Mouse (Mus musculus) heart, embryonic 10.5 days (tissue): ENCODE results near the gene Fndc1. TPM values are rescaled to one million over a fixed set of nuclear protein-coding genes. Genes with fewer than 3 reads are reported as not detected.

Experiments
- DNase-seq: peaks from one replicate; pipeline ENCODE4 v3.0.0-alpha.2; 2017; ENCODE audit warnings: low spot score
- H3K27ac ChIP-seq: fragments of 300-500 bp; sonication (generic); 2 replicates; pipeline ENCODE4 v1.5.1; 2016; ENCODE audit warnings: mild to moderate bottlenecking
- H3K27me3 ChIP-seq: fragments of 300-500 bp; sonication (generic); 2 replicates; pipeline ENCODE4 v1.6.1; 2016; ENCODE audit warnings: mild to moderate bottlenecking; ENCODE audit not compliant: poor library complexity, insufficient read depth, severe bottlenecking
- H3K36me3 ChIP-seq: fragments of 300-500 bp; sonication (generic); 2 replicates; pipeline ENCODE4 v1.6.1; 2016; ENCODE audit warnings: mild to moderate bottlenecking, moderate library complexity
- H3K4me1 ChIP-seq: fragments of 300-500 bp; sonication (generic); 2 replicates; pipeline ENCODE4 v1.6.1; 2016; ENCODE audit warnings: mild to moderate bottlenecking
- H3K4me3 ChIP-seq: fragments of 300-500 bp; sonication (generic); 2 replicates; pipeline ENCODE4 v1.5.1; 2016; ENCODE audit warnings: mild to moderate bottlenecking, moderate library complexity
- H3K9me3 ChIP-seq: fragments of 300-500 bp; sonication (generic); 2 replicates; pipeline ENCODE4 v1.6.1; 2016; ENCODE audit warnings: mild to moderate bottlenecking, moderate library complexity
- WGBS: fragments of 180-500 bp; shearing (Covaris S2); methylation state at CpG from one replicate; pipeline ENCODE4 v1.1.7; 2016; 5-methylcytosine and 5-hydroxymethylcytosine counted together
- polyA plus RNA-seq: library from polyadenylated mRNA; unstranded; fragments of >200 nt; fragmentation: Nextera tagmentation; extraction: Ambion mirVana; gene quantifications from 2 replicates; pipeline ENCODE4 v1.2.1, GENCODE M21; 2016

Gene Fndc1
- polyA plus RNA-seq, 1 experiment from 2014 or later: 0.48 TPM

GRCm38 (mm10) chr17:7805105-7805504 is 22.0 kb downstream of the Fndc1 start:
- Histone ChIP-seq H3K9me3 (no peaks in the 10 kb centered on the region), H3K4me1 (no peaks in the 10 kb centered on the region), H3K36me3 (no peaks in the 10 kb centered on the region), H3K4me3 (no peak overlapping the region), H3K27ac (no peak overlapping the region), H3K27me3 (no peaks in the 10 kb centered on the region)
- no peak for DNase-seq
- WGBS: 84% methylated on average over 6 of the region's 6 CpGs

- Histone ChIP-seq H3K27me3 (no peaks in the 10 kb centered on the region), H3K4me3 (no peak overlapping the region), H3K36me3 (no peaks in the 10 kb centered on the region), H3K27ac (no peak overlapping the region), H3K4me1 (no peaks in the 10 kb centered on the region), H3K9me3 (no peaks in the 10 kb centered on the region)
- no peak for DNase-seq
- 77% methylated on average over 9 of the region's 9 CpGs for WGBS
Observed at GRCm38 (mm10) chr17:7802483-7802882, 24.6 kb downstream of the Fndc1 start.

DNA sequence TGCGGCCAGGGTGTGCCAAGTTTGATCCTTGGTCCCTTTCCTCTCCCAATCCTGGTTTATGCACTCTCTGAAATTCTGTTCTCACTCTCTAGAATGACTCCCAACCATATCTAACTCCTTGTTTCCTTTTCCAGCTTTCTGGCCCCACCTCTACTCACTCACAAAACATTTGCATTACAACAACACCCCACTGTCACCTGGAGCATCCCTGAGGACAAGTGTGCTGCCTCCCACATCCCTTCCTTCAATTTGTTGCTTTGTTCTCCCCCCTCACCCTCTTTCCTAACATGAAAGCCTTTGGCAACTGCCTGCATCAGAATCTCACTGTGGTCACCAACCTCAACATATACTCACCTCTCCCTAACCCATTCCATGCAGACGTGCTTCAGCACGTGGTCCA is 27.2 kb downstream of the Fndc1 start:
- H3K9me3 ChIP-seq: no peaks in the 10 kb centered on the region
- no peak overlapping the region for H3K4me3 ChIP-seq
- H3K27me3 ChIP-seq: no peaks in the 10 kb centered on the region
- no peak overlapping the region for H3K27ac ChIP-seq
- 54% methylated on average over 3 of the region's 3 CpGs for WGBS
- DNase-seq: no peak
- H3K36me3 ChIP-seq: no peaks in the 10 kb centered on the region
- H3K4me1 ChIP-seq: no peaks in the 10 kb centered on the region

- 73% methylated on average over 8 of the region's 8 CpGs for WGBS
- Histone ChIP-seq H3K27ac (no peak overlapping the region), H3K4me1 (no peaks in the 10 kb centered on the region), H3K36me3 (no peaks in the 10 kb centered on the region), H3K9me3 (no peaks in the 10 kb centered on the region), H3K4me3 (no peak overlapping the region), H3K27me3 (no peaks in the 10 kb centered on the region)
- no peak for DNase-seq
Observed at GRCm38 (mm10) chr17:7795584-7795983, 31.5 kb downstream of the Fndc1 start.

DNA sequence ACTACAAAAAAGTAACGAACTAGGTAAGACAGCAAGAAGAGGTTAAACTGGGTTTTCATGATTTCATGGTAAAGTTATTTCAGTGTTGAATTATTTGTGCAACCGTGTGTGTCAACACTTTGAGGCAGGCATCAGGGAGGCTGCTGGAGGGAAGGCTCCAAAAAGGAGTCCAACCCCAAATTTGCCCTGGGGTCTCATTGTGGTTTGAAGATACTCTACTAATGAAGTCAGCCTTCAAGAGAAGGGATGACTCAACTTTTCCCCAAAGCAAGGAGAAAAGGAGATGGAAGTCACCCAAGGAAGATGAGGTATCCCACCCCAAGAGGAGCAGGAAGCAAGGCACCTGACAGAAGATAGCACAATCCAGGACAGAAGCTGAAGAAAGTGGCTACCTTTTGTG is 31.9 kb downstream of the Fndc1 start:
- Histone ChIP-seq H3K36me3 (no peaks in the 10 kb centered on the region), H3K27ac (no peak overlapping the region), H3K4me1 (no peaks in the 10 kb centered on the region), H3K4me3 (no peak overlapping the region), H3K9me3 (no peaks in the 10 kb centered on the region), H3K27me3 (no peaks in the 10 kb centered on the region)
- DNase-seq: no peak
- 74% methylated on average over 2 of the region's 2 CpGs for WGBS

DNA sequence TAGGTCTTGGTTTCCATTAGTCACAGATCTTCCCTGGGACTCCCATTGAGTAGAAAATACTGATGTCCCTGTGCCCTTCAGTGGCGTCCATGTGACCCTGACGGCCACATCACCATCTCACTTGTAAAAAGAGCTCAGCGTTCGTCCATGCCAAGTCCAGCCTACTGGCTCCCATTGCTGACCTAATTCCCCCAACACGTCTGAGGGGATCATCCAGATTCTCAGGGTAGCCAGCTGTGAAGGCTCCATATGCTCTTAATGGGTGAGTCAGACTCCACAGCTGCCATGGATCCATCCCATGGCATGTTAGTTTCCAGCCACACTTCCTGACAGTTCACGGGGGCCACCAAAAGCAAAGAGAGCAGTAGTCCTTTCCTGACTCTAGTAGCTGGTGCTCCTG is 33.0 kb downstream of the Fndc1 start:
- no peak for DNase-seq
- H3K4me3 ChIP-seq: no peak overlapping the region
- H3K27me3 ChIP-seq: no peaks in the 10 kb centered on the region
- H3K4me1 ChIP-seq: no peaks in the 10 kb centered on the region
- WGBS: 83% methylated on average over 6 of the region's 6 CpGs
- no peaks in the 10 kb centered on the region for H3K9me3 ChIP-seq
- no peak overlapping the region for H3K27ac ChIP-seq
- H3K36me3 ChIP-seq: no peaks in the 10 kb centered on the region

DNA sequence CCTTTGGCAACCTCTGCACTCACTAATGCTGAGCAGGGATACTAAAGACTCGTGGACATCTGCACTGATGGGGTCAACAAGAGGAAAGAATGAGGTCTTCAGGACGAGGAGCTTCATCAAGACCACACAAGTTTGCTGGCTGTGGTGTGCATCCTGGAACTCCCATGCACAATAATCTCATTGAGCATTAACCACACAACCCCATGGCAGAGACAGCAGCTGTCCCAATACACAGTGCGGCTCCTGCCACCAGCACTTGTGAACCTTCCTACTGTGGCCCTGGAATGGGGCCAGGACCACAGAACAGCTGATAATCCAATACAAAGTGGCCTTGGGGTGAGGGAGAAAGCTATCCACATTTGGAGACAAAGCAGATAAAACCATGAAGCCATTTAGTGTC is 36.6 kb downstream of the Fndc1 start:
- DNase-seq: no peak
- no peaks in the 10 kb centered on the region for H3K9me3 ChIP-seq
- no peaks in the 10 kb centered on the region for H3K27me3 ChIP-seq
- H3K4me1 ChIP-seq: 0 out of 2 replicates have a peak, but pooled peaks cover 2% of the 10 kb centered on the region
- H3K27ac ChIP-seq: no peak overlapping the region
- 74% methylated on average over 3 of the region's 3 CpGs for WGBS
- H3K36me3 ChIP-seq: no peaks in the 10 kb centered on the region
- no peak overlapping the region for H3K4me3 ChIP-seq

DNA sequence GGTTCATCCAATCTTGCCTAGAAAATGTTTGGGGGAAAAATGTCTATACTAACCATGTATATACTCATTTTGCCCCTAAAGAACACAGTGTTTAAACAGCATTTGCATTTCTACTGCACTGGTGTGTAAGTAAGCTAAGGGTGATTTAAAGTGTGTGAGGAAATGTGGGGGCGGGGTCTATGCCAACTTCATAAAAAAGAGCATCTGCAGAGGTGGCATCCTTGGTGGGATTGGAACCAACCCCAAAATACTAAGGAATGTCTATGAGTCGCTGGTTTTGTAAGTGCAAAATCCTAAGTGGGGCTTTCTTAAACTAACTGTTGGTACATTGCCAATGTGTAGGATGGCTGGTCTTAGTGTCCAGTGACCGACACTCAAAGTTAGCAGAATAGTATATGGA is 53.0 kb downstream of the Fndc1 start:
- no peak for DNase-seq
- 85% methylated on average over 3 of the region's 3 CpGs for WGBS
- H3K4me1 ChIP-seq: no peaks in the 10 kb centered on the region
- no peak overlapping the region for H3K4me3 ChIP-seq
- no peaks in the 10 kb centered on the region for H3K36me3 ChIP-seq
- H3K27me3 ChIP-seq: no peaks in the 10 kb centered on the region
- no peak overlapping the region for H3K27ac ChIP-seq
- no peaks in the 10 kb centered on the region for H3K9me3 ChIP-seq

GRCm38 (mm10) chr17:7759786-7760185 is 67.3 kb downstream of the Fndc1 start:
- Histone ChIP-seq H3K4me1 (no peaks in the 10 kb centered on the region), H3K36me3 (no peaks in the 10 kb centered on the region), H3K27me3 (no peaks in the 10 kb centered on the region), H3K9me3 (no peaks in the 10 kb centered on the region), H3K27ac (no peak overlapping the region), H3K4me3 (no peak overlapping the region)
- WGBS: 82% methylated on average over 4 of the region's 4 CpGs
- DNase-seq: no peak

- no peaks in the 10 kb centered on the region for H3K27me3 ChIP-seq
- no peak for DNase-seq
- no peaks in the 10 kb centered on the region for H3K4me1 ChIP-seq
- no peak overlapping the region for H3K4me3 ChIP-seq
- 79% methylated on average over 11 of the region's 11 CpGs for WGBS
- H3K27ac ChIP-seq: no peak overlapping the region
- H3K9me3 ChIP-seq: no peaks in the 10 kb centered on the region
- H3K36me3 ChIP-seq: no peaks in the 10 kb centered on the region
Observed at GRCm38 (mm10) chr17:7755001-7755400, 72.1 kb downstream of the Fndc1 start.

GRCm38 (mm10) chr17:7753383-7753782 is 73.7 kb downstream of the Fndc1 start:
- H3K4me1 ChIP-seq: no peaks in the 10 kb centered on the region
- no peaks in the 10 kb centered on the region for H3K36me3 ChIP-seq
- no peaks in the 10 kb centered on the region for H3K9me3 ChIP-seq
- H3K27ac ChIP-seq: no peak overlapping the region
- no peak for DNase-seq
- no peaks in the 10 kb centered on the region for H3K27me3 ChIP-seq
- no peak overlapping the region for H3K4me3 ChIP-seq
- 83% methylated on average over 7 of the region's 7 CpGs for WGBS

DNA sequence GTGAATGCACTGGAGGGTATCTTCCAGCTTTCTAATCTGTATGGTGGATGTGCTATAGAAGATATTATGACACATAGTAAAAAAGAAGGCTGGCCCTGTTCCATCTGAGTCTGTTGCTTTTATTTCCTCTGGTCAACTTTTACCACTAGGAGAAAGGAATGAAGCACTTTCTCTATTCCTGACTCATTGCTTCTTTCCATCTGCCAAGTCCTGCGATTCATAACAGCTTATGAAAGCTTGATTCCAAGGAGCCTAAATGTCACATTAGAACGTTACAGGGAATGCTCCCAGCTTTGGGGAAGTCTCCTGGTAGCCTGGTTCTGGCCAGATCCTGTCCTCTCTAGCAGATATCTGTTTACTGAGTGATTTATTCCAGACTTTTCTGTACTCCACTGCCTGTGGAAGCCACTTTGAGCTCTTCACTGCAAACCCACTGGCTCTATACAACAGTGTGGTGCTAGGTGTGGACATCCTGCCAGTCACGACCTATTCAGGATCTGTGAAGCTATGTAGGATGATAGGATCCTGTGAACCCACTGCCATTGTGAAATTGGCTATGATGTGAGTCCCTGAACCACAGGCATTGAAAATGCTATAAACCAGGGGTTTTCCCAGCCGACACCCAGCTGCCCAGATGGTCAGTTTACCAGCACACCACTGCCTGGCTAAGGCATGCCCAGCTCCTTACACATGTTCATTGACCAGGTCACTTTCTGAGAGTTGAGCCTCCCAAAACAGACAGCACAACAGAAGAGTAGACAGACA is 77.9 kb downstream of the Fndc1 start:
- H3K27ac ChIP-seq: no peak overlapping the region
- H3K36me3 ChIP-seq: no peaks in the 10 kb centered on the region
- DNase-seq: no peak
- no peaks in the 10 kb centered on the region for H3K4me1 ChIP-seq
- 74% methylated on average over 4 of the region's 4 CpGs for WGBS
- H3K4me3 ChIP-seq: no peak overlapping the region
- H3K9me3 ChIP-seq: no peaks in the 10 kb centered on the region
- H3K27me3 ChIP-seq: no peaks in the 10 kb centered on the region

GRCm38 (mm10) chr17:7746841-7747240 is 80.3 kb downstream of the Fndc1 start:
- Histone ChIP-seq H3K36me3 (no peaks in the 10 kb centered on the region), H3K9me3 (no peaks in the 10 kb centered on the region), H3K27ac (no peak overlapping the region), H3K27me3 (no peaks in the 10 kb centered on the region), H3K4me3 (no peak overlapping the region), H3K4me1 (no peaks in the 10 kb centered on the region)
- no peak for DNase-seq
- 84% methylated on average over 3 of the region's 3 CpGs for WGBS

GRCm38 (mm10) chr17:7744976-7745375 is 82.1 kb downstream of the Fndc1 start:
- H3K36me3 ChIP-seq: no peaks in the 10 kb centered on the region
- no peaks in the 10 kb centered on the region for H3K4me1 ChIP-seq
- H3K4me3 ChIP-seq: no peak overlapping the region
- no peak overlapping the region for H3K27ac ChIP-seq
- 85% methylated on average over 4 of the region's 4 CpGs for whole genome bisulfite sequencing
- no peak for DNase-seq
- no peaks in the 10 kb centered on the region for H3K9me3 ChIP-seq
- no peaks in the 10 kb centered on the region for H3K27me3 ChIP-seq
